Mouse (Mus musculus) 3134 (cell line): ENCODE results near the gene Fblim1.
A peak's percentile ranks its signal among the peaks of the same experiment; 100 is the strongest.

Source experiments
- DNase-seq: peaks from one replicate; pipeline ENCODE4 v3.0.0-alpha.2; 2011; ENCODE audit warnings: low spot score; ENCODE audit not compliant: insufficient read length; ENCODE audit errors: extremely low read depth

Gene Fblim1

DNA sequence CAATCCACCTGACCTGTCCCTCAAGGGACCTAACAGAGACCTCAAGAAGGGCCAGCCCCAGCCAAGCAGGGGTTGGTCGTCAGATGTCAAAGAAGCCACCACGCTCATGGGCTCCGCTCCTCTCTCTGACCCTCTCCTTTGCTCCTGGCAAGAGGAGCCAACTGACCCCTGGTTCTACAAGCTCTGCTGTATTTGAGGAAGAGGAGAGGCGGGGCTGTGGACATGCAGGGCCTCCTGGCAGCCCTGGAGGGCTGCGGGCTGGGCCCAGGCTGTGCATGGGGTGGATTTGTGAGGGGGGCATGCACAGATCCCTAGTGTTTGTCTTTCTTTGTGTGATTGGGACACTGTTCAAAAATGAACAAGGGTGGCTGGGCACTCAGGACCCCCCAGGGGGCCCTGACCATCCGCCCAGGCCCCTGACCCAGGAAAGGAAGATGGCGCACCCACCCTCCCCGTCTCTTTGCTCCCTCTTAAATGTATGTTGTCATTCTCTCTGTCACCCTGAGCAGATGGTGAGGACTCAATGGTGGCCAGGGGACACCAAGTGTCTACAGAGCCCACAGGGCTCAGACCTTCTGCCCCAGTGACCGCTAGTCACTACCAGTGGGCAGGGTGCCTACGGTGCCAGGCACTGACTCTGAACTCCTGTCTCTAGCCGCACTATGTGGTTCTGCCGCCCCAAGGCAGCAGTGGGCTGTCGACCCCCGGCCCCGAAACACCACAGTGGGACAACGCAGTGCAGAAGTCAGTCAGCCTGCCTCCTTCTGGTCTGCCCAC is 20.1 kb upstream of the Fblim1 start:
- no peak for DNase-seq

DNA sequence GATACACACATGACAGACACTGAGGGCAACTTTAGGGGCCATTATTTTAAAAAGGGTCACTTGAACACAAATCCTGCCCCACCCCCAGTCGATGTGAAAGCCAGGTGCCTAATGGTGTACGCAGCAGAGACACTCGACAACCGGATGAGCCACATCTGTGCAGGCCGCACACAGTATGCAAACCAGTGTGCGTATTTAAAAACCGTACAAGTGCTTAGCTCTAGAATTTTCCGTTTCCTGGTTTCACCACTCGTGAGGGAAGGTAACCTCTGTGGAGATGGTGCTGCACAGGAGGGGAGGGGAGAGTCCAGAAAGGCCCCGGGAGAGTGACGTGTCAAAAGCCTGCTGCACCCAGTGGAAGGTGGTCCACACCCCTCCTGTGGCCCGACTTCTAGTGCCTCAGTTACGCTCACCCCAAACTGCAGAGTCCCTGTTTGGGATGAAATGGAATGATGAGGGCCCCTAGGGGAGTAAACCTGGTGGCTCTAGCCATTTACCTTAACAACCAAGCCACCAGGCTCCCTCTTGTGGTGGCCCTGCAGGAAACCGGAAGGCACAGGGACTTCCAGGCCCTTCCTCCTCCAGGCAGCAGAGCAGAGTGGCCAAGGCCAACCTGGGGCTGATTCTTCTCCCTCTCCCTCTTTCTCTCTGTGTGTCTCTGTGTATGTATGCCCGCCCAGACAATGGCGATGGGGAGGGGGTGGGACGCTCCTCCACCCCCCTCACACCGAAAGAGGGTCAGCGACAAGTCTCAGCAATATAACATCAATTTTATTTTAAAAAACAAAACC is 19.3 kb upstream of the Fblim1 start:
- DNase-seq = no peak

DNA sequence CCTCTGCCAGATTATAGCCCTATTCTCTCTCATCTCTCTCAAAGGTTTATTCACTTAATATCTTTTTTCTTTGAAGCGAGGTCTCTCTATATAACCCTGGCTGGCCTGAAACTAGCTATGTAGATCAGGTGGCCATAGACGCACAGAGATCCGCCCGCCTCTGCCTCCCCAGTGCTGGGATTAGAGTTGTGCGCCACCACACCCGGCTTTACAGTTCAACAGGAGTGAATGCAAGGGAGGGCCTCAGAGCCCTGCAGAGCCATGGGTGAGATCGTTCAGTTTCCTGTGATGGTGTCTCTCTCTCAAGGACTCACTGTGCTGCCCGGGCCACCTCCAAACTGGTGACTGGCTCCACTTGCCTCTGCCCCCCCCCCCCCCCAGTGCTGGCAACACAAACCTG is 18.2 kb upstream of the Fblim1 start:
- no peak for DNase-seq

DNA sequence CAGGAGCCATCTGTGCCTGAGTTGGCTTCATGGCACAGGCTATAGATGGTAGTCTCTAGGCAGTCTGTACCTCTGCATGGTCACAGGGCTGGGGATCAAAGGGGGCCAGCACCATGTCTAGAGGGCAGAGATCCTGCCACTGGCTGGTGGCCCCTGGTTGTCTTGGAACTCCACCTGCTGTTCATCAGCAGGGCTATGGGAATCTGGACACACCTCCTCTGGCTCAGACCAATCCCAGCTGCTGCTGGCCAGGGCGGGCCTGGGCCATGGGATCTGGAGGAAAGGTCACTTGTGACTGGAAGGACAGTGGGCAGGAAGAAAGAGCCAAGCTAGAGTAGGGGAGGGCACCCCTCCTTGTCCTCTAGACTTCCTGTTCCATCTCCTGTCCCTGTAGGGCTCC is 17.8 kb upstream of the Fblim1 start, which contains the start of gene Slc25a34:
Gene Slc25a34, minus strand, starts transcription at position 156 of the 400 bp plus-strand sequence.
- DNase-seq = no peak

GRCm38 (mm10) chr4:141623037-141623436 is 17.1 kb upstream of the Fblim1 start:
- DNase-seq = no peak

DNA sequence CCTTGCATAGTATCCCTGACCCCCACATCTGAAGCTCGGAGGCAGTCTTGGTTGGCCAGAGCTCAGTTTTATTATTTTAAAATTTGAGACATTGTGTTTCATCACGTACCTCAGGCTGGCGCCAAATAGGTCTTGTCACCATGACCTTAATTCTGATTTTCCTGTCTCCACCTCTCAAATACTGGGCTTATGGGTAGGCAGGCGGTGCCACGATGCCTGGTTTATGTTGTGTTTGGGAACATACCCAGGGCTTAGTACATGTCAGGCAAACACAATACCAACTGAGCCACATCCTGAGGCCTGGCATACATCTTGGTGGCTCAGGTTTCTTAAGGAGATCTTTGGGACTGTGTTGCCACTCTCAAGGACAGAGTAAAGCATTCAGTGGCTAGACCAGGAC is 16.7 kb upstream of the Fblim1 start:
- no peak for DNase-seq

- DNase-seq = no peak
Observed at GRCm38 (mm10) chr4:141622091-141622490, 16.2 kb upstream of the Fblim1 start.

DNA sequence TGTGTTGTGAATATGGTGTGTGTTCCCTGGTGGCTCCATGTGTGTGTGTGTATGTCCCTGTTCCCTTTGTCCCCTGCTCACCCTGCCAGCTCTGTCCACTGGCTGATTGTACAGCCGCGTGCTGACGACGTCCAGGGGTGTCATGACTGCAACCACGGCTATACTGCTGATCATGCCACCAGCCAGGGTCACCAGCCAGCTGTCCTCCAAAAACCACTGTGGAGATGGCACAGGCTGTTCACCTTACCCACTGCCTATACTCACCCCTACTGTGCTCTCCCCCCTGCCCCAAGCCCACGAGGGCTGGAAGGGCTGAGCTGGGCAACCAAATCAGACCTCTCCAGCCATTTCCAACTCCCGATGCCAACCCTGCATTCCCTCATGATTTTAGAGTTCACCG is 15.4 kb upstream of the Fblim1 start:
- DNase-seq = no peak

- no peak for DNase-seq
Observed at GRCm38 (mm10) chr4:141619299-141619883, 13.5 kb upstream of the Fblim1 start.

- DNase-seq = no peak
Observed at GRCm38 (mm10) chr4:141618565-141619243, 12.8 kb upstream of the Fblim1 start, which contains the start of gene Tmem82. TSS of gene Tmem82 (minus strand) at chr4:141618633.

DNA sequence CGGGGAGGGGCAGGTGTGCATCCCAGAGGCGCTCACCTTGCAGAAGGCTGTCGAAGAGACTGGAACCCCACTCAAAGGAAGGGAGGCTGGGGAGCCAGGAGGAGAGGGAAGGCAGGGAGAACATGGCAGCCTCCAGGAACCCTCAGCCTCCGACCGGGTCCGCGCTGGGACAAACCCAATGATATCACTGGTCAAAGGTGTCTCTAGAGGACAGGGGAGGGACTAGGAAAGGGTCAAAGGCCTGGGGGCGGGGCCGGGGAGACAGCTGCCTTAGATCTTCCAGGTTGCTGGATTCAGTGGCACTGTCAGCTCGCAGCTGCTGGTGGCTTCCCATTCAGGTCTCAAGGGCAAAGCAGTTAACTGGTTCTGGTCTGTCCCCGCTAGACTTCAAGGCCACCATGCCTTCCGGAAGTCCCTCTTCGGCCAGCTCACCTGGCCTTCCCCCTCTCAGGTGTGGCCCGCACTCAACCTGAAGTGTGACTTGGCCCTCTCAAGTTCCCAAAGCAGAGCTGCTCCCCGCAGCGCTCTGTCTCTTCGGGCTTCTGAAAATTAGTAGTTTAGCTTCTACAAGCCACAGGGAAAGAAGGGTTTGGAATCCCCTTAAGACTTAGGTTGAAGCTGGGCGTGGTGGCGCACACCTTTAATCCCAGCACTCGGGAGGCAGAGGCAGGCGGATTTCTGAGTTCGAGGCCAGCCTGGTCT is 12.1 kb upstream of the Fblim1 start:
- no peak for DNase-seq

- DNase-seq = no peak
Observed at GRCm38 (mm10) chr4:141617299-141617698, 11.4 kb upstream of the Fblim1 start.

- DNase-seq = no peak
Observed at GRCm38 (mm10) chr4:141616811-141617210, 10.9 kb upstream of the Fblim1 start.

GRCm38 (mm10) chr4:141614946-141615345 is 9.1 kb upstream of the Fblim1 start:
- no peak for DNase-seq

GRCm38 (mm10) chr4:141609538-141609937 is 3.6 kb upstream of the Fblim1 start:
- no peak for DNase-seq

GRCm38 (mm10) chr4:141605421-141605820 is 475 bp downstream of the Fblim1 start:
- no peak for DNase-seq

GRCm38 (mm10) chr4:141604493-141604892 is 1.4 kb downstream of the Fblim1 start:
- DNase-seq = peak; percentile 59

GRCm38 (mm10) chr4:141603921-141604320 is 2.0 kb downstream of the Fblim1 start:
- DNase-seq = no peak

- DNase-seq = no peak
Observed at GRCm38 (mm10) chr4:141602523-141603223, 3.2 kb downstream of the Fblim1 start.
